ENCODE assay signal across 12 mouse cellular contexts in genomic region chr1:159186741-159187140, GRCm38 (mm10). TPM values are rescaled to one million over a fixed set of nuclear protein-coding genes. Genes with fewer than 3 reads are reported as not detected.
A peak's percentile ranks its signal among the peaks of the same experiment; 100 is the strongest.
DNase-seq lines count a peak whose midpoint lies in the region; ATAC-seq and TF ChIP-seq lines count a peak whose summit lies in the region.
"Had no signal": no experiment of that assay in that cellular context is flagged by ENCODE, and none has a peak within 500 bp of the region (broad histone marks: within the 10 kb centered on the region; RNA-seq: fewer than 3 reads in every experiment).

No protein-coding gene starts in this region.

- peak; percentile 9 for DNase-seq in kidney, adult 11 months
- DNase-seq in heart, postnatal 14 days = peak; percentile 10 to 11
- no peak for DNase-seq in retina, postnatal 1 day
- no peak for DNase-seq in urinary bladder, postnatal 25 days (ENCODE audit: low spot score)
- DNase-seq: gastrocnemius, adult 2 months; kidney, postnatal 25 days had no signal

- no peaks in the 10 kb centered on the region for H3K27me3 ChIP-seq in kidney, embryonic 14.5 days (ENCODE audit: control insufficient read depth, insufficient read depth, low read length)
- H3K27me3 ChIP-seq: hindbrain, embryonic 15.5 days had no signal

- H3K36me3 ChIP-seq in kidney, embryonic 14.5 days (ENCODE audit: control insufficient read depth, insufficient read depth, low read length) = no peaks in the 10 kb centered on the region
- H3K36me3 ChIP-seq: hindbrain, embryonic 15.5 days had no signal

- no peak overlapping the region for H3K4me3 ChIP-seq in kidney, embryonic 14.5 days (ENCODE audit: low read length)
- H3K4me3 ChIP-seq in bone marrow macrophage, adult 2 months (ENCODE audit: insufficient read depth, low read length) = no peak overlapping the region
- H3K4me3 ChIP-seq: erythroblast, embryonic 14.5 days; gastrocnemius, adult 2 months; hindbrain, embryonic 15.5 days; myocyte had no signal

- no peak overlapping the region for H3K9ac ChIP-seq in kidney, embryonic 14.5 days (ENCODE audit: low read depth, low read length)
- H3K9ac ChIP-seq: hindbrain, embryonic 15.5 days had no signal

- WGBS in kidney, embryonic 14.5 days = 72% methylated on average over 3 of the region's 3 CpGs

- ATAC-seq in kidney, embryonic 14.5 days (ENCODE audit: low FRiP score, low TSS enrichment) = no peak
- peak; percentile 99 for ATAC-seq in megakaryocyte progenitor cell, adult 5-6 weeks (replicated peaks; ENCODE audit: poor library complexity)

- no peaks in the 10 kb centered on the region for H3K4me1 ChIP-seq in kidney, embryonic 14.5 days (ENCODE audit: control insufficient read depth, insufficient read depth, low read length)
- peaks cover 17% of the 10 kb centered on the region for H3K4me1 ChIP-seq in bone marrow macrophage, adult 2 months (ENCODE audit: control insufficient read depth, insufficient read depth, low read length)
- H3K4me1 ChIP-seq: hindbrain, embryonic 15.5 days had no signal

- H3K27ac ChIP-seq in kidney, embryonic 14.5 days (ENCODE audit: low read depth, low read length) = no peak overlapping the region
- peak overlapping the region; percentile 71 for H3K27ac ChIP-seq in bone marrow macrophage, adult 2 months (ENCODE audit: insufficient read depth, low read depth, low read length)
- H3K27ac ChIP-seq: gastrocnemius, adult 2 months; hindbrain, embryonic 15.5 days had no signal

- no peak for TF ChIP-seq CTCF in bone marrow macrophage, adult 2 months (IDR thresholded peaks at IDR 0.05; ENCODE audit: low read depth, low read length)

- H3K9me3 ChIP-seq in kidney, embryonic 14.5 days (ENCODE audit: control insufficient read depth, low read length) = no peaks in the 10 kb centered on the region
- H3K9me3 ChIP-seq: hindbrain, embryonic 15.5 days had no signal

- no peak overlapping the region for H3K4me2 ChIP-seq in kidney, embryonic 14.5 days (replicated peaks; ENCODE audit: low read depth, low read length)
- H3K4me2 ChIP-seq: hindbrain, embryonic 15.5 days had no signal

- TF ChIP-seq POLR2A in bone marrow macrophage, adult 2 months (IDR thresholded peaks at IDR 0.05; ENCODE audit: borderline replicate concordance, low read depth, low read length) = no peak

- intact Hi-C loops in heart, postnatal 14 days (cut with DNase I) = no loop called here

RNA-seq across cellular contexts. Expression of gene Cop1, which starts 45.4 kb away (rescaled TPM):
- 44.3 and 50.9 TPM in 2 replicates for polyA plus RNA-seq in kidney, embryonic 14.5 days (2014; fragmentation: Nextera tagmentation; extraction: Ambion mirVana)
- polyA plus RNA-seq in bone marrow macrophage, adult 2 months (2012; ENCODE audit: insufficient read depth, insufficient read length, missing spikeins) = 102 and 122 TPM in 2 replicates
- total RNA-seq in heart, postnatal 14 days (2021) = 100 to 1,000 TPM; 123 to 124 TPM
- 154 and 155 TPM in 2 replicates for total RNA-seq in megakaryocyte progenitor cell, adult 5-6 weeks (2015)
- 129 and 134 TPM in 2 replicates for total RNA-seq in megakaryocyte progenitor cell, adult 5-6 weeks (2017)

Comparison
In these comparisons a context has a peak if more than half of its experiments do, and no peak if none do; other contexts are left out.
1. DNase-seq: peak in kidney, adult 11 months (single experiment) and heart, postnatal 14 days (2 of 2); none in retina, postnatal 1 day (single experiment) and urinary bladder, postnatal 25 days (single experiment).